In the genomic region with DNA sequence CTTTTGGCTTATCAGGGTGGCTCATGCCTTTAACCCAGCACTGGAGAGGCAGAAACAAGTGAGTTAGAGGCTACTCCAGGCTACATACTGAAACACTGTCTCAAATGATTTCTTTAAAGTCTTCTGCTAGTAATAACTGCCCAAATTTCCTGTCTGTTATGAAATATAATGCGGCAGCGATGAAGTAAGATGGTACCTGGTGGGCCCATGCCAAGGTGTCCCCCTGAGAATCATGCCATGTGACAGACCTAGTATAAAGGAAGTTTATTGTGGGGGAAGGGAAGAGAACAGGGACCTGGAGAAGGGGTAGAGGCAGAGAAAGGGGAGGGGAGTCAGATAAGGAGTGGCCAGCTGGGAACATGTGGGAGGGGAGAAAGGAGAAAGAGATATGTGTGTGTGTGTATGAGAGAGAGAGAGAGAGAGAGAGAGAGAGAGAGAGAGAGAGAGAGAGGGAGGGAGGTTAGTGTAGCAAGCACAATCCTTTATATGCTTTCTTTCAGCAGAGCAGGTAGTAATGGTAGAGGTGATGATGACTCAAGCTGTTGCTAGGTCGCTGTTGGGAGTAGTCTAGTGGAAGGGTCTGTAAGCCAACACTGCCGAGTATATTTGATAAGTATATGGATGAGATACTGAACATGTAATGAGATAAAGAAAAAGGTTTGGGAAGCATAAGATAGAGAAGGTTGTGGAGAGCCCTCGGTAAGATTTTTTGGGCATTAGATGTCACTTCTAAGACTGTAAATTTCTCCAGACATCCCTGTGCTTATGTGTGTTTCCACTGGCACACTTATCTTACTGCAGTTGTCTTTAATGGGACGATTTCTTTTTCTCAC, we compare ENCODE assay signal across 10 mouse cellular contexts.
A peak's percentile ranks its signal among the peaks of the same experiment; 100 is the strongest.
DNase-seq lines count a peak whose midpoint lies in the region; ATAC-seq and TF ChIP-seq lines count a peak whose summit lies in the region.
"Had no signal": no experiment of that assay in that cellular context is flagged by ENCODE, and none has a peak within 500 bp of the region (broad histone marks: within the 10 kb centered on the region; RNA-seq: fewer than 3 reads in every experiment).

No protein-coding gene starts in this region.

- no peak overlapping the region for H3K4me3 ChIP-seq in kidney, adult 2 months (ENCODE audit: insufficient read depth, low read depth, low read length)
- no peak overlapping the region for H3K4me3 ChIP-seq in spleen, adult 2 months (ENCODE audit: extremely low read depth, insufficient read depth, insufficient read length)
- no peak overlapping the region for H3K4me3 ChIP-seq in heart, embryonic 16.5 days (ENCODE audit: low read length)
- H3K4me3 ChIP-seq in myocyte = no peak overlapping the region
- no peak overlapping the region for H3K4me3 ChIP-seq in midbrain, embryonic 14.5 days (replicated peaks; ENCODE audit: low read depth, low read length)

- no peak for ATAC-seq in heart, embryonic 16.5 days (replicated peaks; ENCODE audit: extremely low read depth, insufficient read depth, low FRiP score)
- no peak for ATAC-seq in midbrain, embryonic 14.5 days (ENCODE audit: low FRiP score, low TSS enrichment)
- ATAC-seq: hindbrain, embryonic 16.5 days had no signal

- H3K36me3 ChIP-seq in kidney, adult 2 months (ENCODE audit: control insufficient read depth, insufficient read depth, low read length) = no peaks in the 10 kb centered on the region
- H3K36me3 ChIP-seq in spleen, adult 2 months (ENCODE audit: control insufficient read depth, insufficient read depth, low read length) = no peaks in the 10 kb centered on the region
- no peaks in the 10 kb centered on the region for H3K36me3 ChIP-seq in heart, embryonic 16.5 days (ENCODE audit: control insufficient read depth, insufficient read depth)
- no peaks in the 10 kb centered on the region for H3K36me3 ChIP-seq in myocyte (ENCODE audit: control insufficient read depth, insufficient read depth)
- H3K36me3 ChIP-seq in midbrain, embryonic 14.5 days (ENCODE audit: control insufficient read depth, insufficient read depth, low read length) = no peaks in the 10 kb centered on the region

- H3K4me2 ChIP-seq in heart, embryonic 16.5 days (ENCODE audit: low read depth, low read length) = peak overlapping the region; percentile 50; the same call in 1 of the 2 replicates
- H3K4me2 ChIP-seq in myocyte (ENCODE audit: low read depth) = peak overlapping the region; percentile 64
- H3K4me2 ChIP-seq in midbrain, embryonic 14.5 days (ENCODE audit: low read length) = no peak overlapping the region

- H3K9me3 ChIP-seq in heart, embryonic 16.5 days (replicated peaks; ENCODE audit: control insufficient read depth, low read length) = no peaks in the 10 kb centered on the region
- no peaks in the 10 kb centered on the region for H3K9me3 ChIP-seq in midbrain, embryonic 14.5 days (ENCODE audit: control insufficient read depth, low read length)

- no peak for TF ChIP-seq CTCF in kidney, adult 2 months (conservative IDR thresholded peaks at IDR 0.05; ENCODE audit: insufficient read depth, insufficient read length, low read depth, low read length)
- no peak for TF ChIP-seq CTCF in spleen, adult 2 months (IDR thresholded peaks at IDR 0.05; ENCODE audit: extremely low read depth, insufficient read depth, insufficient read length, insufficient replicate concordance)

- H3ac ChIP-seq in myocyte (ENCODE audit: control insufficient read depth, insufficient read length) = no peak overlapping the region

- H3K79me2 ChIP-seq in myocyte (ENCODE audit: control insufficient read depth, insufficient read depth) = no peaks in the 10 kb centered on the region

- H3K27me3 ChIP-seq in kidney, adult 2 months (replicated peaks; ENCODE audit: control insufficient read depth, insufficient read depth, low read length) = no peaks in the 10 kb centered on the region
- H3K27me3 ChIP-seq in spleen, adult 2 months (ENCODE audit: control insufficient read depth, insufficient read depth, low read length) = no peaks in the 10 kb centered on the region
- H3K27me3 ChIP-seq in heart, embryonic 16.5 days (ENCODE audit: control insufficient read depth, insufficient read depth, low read length) = no peaks in the 10 kb centered on the region
- no peaks in the 10 kb centered on the region for H3K27me3 ChIP-seq in myocyte (ENCODE audit: control insufficient read depth, insufficient read depth, insufficient read length)
- no peaks in the 10 kb centered on the region for H3K27me3 ChIP-seq in midbrain, embryonic 14.5 days (ENCODE audit: control insufficient read depth, insufficient read depth, low read length)

- WGBS in kidney, adult 2 months = 81% methylated on average over 6 of the region's 6 CpGs
- 75% methylated on average over 6 of the region's 6 CpGs for WGBS in spleen, adult 2 months
- WGBS in heart, embryonic 16.5 days = 64% methylated on average over 6 of the region's 6 CpGs
- 88% methylated on average over 6 of the region's 6 CpGs for WGBS in midbrain, embryonic 14.5 days

- peaks cover 6% of the 10 kb centered on the region for H3K4me1 ChIP-seq in kidney, adult 2 months (ENCODE audit: control insufficient read depth, insufficient read depth, low read length)
- H3K4me1 ChIP-seq in spleen, adult 2 months (ENCODE audit: control insufficient read depth, insufficient read depth, insufficient read length) = peaks cover 39% of the 10 kb centered on the region; the same call in 1 of the 2 replicates
- peaks cover 60% of the 10 kb centered on the region for H3K4me1 ChIP-seq in heart, embryonic 16.5 days (ENCODE audit: control insufficient read depth, insufficient read depth, low read length)
- H3K4me1 ChIP-seq in midbrain, embryonic 14.5 days (ENCODE audit: control insufficient read depth, insufficient read depth, low read length) = no peaks in the 10 kb centered on the region

- DNase-seq in kidney, adult 2 months = no peak
- no peak for DNase-seq in kidney, postnatal 25 days
- no peak for DNase-seq in spleen, adult 2 months (ENCODE audit: low read depth in 1 of 2, low spot score in 2 of 2)
- no peak for DNase-seq in spleen, adult 18-20 months
- no peak for DNase-seq in midbrain, embryonic 14.5 days
- DNase-seq: gastrocnemius, postnatal 14 days; layer of hippocampus, adult 9-11 months had no signal

- 0 out of 2 replicates have a peak overlapping the region, but pooled peaks have one; percentile 86 for H3K27ac ChIP-seq in kidney, adult 2 months (ENCODE audit: insufficient read depth, low read depth, low read length)
- H3K27ac ChIP-seq in spleen, adult 2 months (ENCODE audit: insufficient read depth, low read length) = peak overlapping the region; percentile 90
- peak overlapping the region; percentile 93 for H3K27ac ChIP-seq in heart, embryonic 16.5 days (ENCODE audit: low read length)
- H3K27ac ChIP-seq in midbrain, embryonic 14.5 days (replicated peaks; ENCODE audit: low read depth, low read length) = no peak overlapping the region

- no peak for TF ChIP-seq POLR2A in kidney, adult 2 months (IDR thresholded peaks at IDR 0.05; ENCODE audit: low read depth, low read length)
- TF ChIP-seq POLR2A in spleen, adult 2 months (IDR thresholded peaks at IDR 0.05; ENCODE audit: low read depth, low read length) = no peak
- TF ChIP-seq POLR2A in myocyte (IDR thresholded peaks at IDR 0.05; ENCODE audit: insufficient read length, low read depth) = no peak

- H3K9ac ChIP-seq in heart, embryonic 16.5 days (ENCODE audit: low read length) = no peak overlapping the region
- no peak overlapping the region for H3K9ac ChIP-seq in midbrain, embryonic 14.5 days (replicated peaks; ENCODE audit: low read length)

TF ChIP-seq in myocyte, 11 proteins besides CTCF, POLR2A, EP300 and RAD21:
- TF ChIP-seq REST (IDR thresholded peaks at IDR 0.05; ENCODE audit: insufficient read depth, insufficient read length) (no peak), USF1 (IDR thresholded peaks at IDR 0.05; ENCODE audit: low read depth) (no peak), POLR2AphosphoS2 (IDR thresholded peaks at IDR 0.05; ENCODE audit: insufficient read length, low read depth) (no peak), CEBPB (IDR thresholded peaks at IDR 0.05; ENCODE audit: insufficient read depth, poor library complexity, severe bottlenecking) (no peak), SRF (IDR thresholded peaks at IDR 0.05; ENCODE audit: control insufficient read depth, insufficient read length, low read depth) (no peak), TCF12 (IDR thresholded peaks at IDR 0.05; ENCODE audit: insufficient read depth, poor library complexity, severe bottlenecking) (no peak), MAX (IDR thresholded peaks at IDR 0.05; ENCODE audit: low read depth) (no peak), E2F4 (IDR thresholded peaks at IDR 0.05; ENCODE audit: insufficient read depth) (no peak), MYOD1 (IDR thresholded peaks at IDR 0.05; ENCODE audit: control insufficient read depth in 1 of 3, insufficient read length in 2 of 3, low read depth in 2 of 3) (no peak), MYOG (IDR thresholded peaks at IDR 0.05; ENCODE audit: control insufficient read depth in 1 of 3, insufficient read depth in 1 of 3, insufficient read length in 2 of 3, low read depth in 2 of 3) (no peak), TCF3 (IDR thresholded peaks at IDR 0.05; ENCODE audit: insufficient read length, low read depth) (no peak)
